Mouse (Mus musculus) testis, adult 2 months (tissue): ENCODE data around the gene Psmb8. TPM values are rescaled to one million over a fixed set of nuclear protein-coding genes. Genes with fewer than 3 reads are reported as not detected.

Source experiments
- H3K27ac ChIP-seq: fragments of 200-500 bp; 2 replicates; pipeline ENCODE4 v1.5.1; 2012; ENCODE audit warnings: low read depth, low read length; ENCODE audit not compliant: control insufficient read depth, insufficient read depth
- H3K27me3 ChIP-seq: fragments of 200-500 bp; 2 replicates; pipeline ENCODE4 v1.6.1; 2012; ENCODE audit warnings: mild to moderate bottlenecking, low read length, moderate library complexity; ENCODE audit not compliant: control insufficient read depth, insufficient read depth
- H3K36me3 ChIP-seq: fragments of 200-500 bp; 2 replicates; pipeline ENCODE4 v1.6.1; 2012; ENCODE audit warnings: mild to moderate bottlenecking, low read length; ENCODE audit not compliant: control insufficient read depth, insufficient read depth
- H3K4me1 ChIP-seq: fragments of 200-500 bp; 2 replicates; pipeline ENCODE4 v1.6.1; 2012; ENCODE audit warnings: low read length; ENCODE audit not compliant: control insufficient read depth, insufficient read depth
- H3K4me3 ChIP-seq: fragments of 200-500 bp; 2 replicates; pipeline ENCODE4 v1.5.1; 2012; ENCODE audit warnings: low read depth, mild to moderate bottlenecking, low read length, moderate library complexity, mixed read lengths; ENCODE audit not compliant: control insufficient read depth
- CTCF ChIP-seq: fragments of 200-500 bp; IDR thresholded peaks from 2 replicates; pipeline ENCODE4 v1.5.1; 2012; ENCODE audit warnings: low read depth, mild to moderate bottlenecking, inconsistent platforms, low read length, moderate library complexity; ENCODE audit not compliant: control insufficient read depth, insufficient read depth, insufficient replicate concordance
- POLR2A ChIP-seq: fragments of 200-500 bp; IDR thresholded peaks from 2 replicates; pipeline ENCODE4 v1.6.1; 2012; ENCODE audit warnings: low read depth, mild to moderate bottlenecking, inconsistent platforms, low read length, moderate library complexity; ENCODE audit not compliant: control insufficient read depth
- polyA plus RNA-seq: library from polyadenylated mRNA; depleted of rRNA; stranded (reverse); fragments of >200 nt; gene quantifications from 2 replicates; pipeline ENCODE4 v1.2.3, GENCODE M21; 2012; rRNA removed

The Psmb8 gene
- 2.0 and 2.3 TPM in 2 replicates for polyA plus RNA-seq

- H3K36me3 ChIP-seq = no peaks in the 10 kb centered on the region
- H3K4me3 ChIP-seq = peak within 1 kb of the TSS; percentile 67
- H3K4me1 ChIP-seq = peaks cover 14% of the 10 kb centered on the region
- no peak within 1 kb of the TSS for H3K27ac ChIP-seq
- TF ChIP-seq CTCF (no peak), POLR2A (no peak)
- peaks cover 2% of the 10 kb centered on the region; the same call in 1 of the 2 replicates for H3K27me3 ChIP-seq
Measured at GRCm38 (mm10) chr17:34196941-34197894, at the start of gene Psmb8. TSS of gene Psmb8 (plus strand) at chr17:34197721.

DNA sequence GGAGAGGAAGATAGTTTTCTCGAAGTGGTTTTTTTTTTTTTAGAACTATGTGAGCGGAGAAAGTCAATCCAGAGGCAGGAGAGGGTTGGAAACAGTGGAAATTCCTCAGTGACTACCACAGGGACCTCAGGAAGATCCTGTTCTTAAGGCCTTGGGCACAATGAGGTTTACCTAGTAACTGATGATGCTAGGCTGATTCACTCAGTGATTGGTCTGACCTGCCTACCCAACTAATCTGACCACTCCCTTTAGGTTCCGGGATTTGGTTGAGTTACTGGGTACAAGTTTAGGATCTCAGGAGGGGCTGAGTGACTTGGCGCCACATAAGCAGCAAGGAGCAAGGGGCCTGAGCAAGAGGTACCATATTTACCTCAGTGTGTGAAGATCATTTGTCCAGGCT, 44.6 kb upstream of the Psmb8 start, which contains the start of gene H2-DMb1:
Gene H2-DMb1, plus strand, starts transcription at position 150 of the 400 bp plus-strand sequence.
- H3K36me3 ChIP-seq = no peaks in the 10 kb centered on the region
- TF ChIP-seq CTCF (no peak), POLR2A (no peak)
- H3K27ac ChIP-seq = no peak within 1 kb of the TSS
- no peaks in the 10 kb centered on the region for H3K4me1 ChIP-seq
- H3K4me3 ChIP-seq = no peak within 1 kb of the TSS
- no peaks in the 10 kb centered on the region for H3K27me3 ChIP-seq

- no peak for TF ChIP-seq CTCF
- Histone ChIP-seq H3K4me3 (no peak overlapping the region), H3K27ac (no peak overlapping the region), H3K27me3 (no peaks in the 10 kb centered on the region), H3K4me1 (no peaks in the 10 kb centered on the region), H3K36me3 (no peaks in the 10 kb centered on the region)
Measured at GRCm38 (mm10) chr17:34155534-34155933, 42.0 kb upstream of the Psmb8 start.

- H3K4me1 ChIP-seq = no peaks in the 10 kb centered on the region
- H3K27me3 ChIP-seq = no peaks in the 10 kb centered on the region
- TF ChIP-seq CTCF = no peak
- no peak for TF ChIP-seq POLR2A
- H3K4me3 ChIP-seq = no peak overlapping the region
- H3K27ac ChIP-seq = no peak overlapping the region
- no peaks in the 10 kb centered on the region for H3K36me3 ChIP-seq
Measured at GRCm38 (mm10) chr17:34164202-34164895, 33.2 kb upstream of the Psmb8 start.

DNA sequence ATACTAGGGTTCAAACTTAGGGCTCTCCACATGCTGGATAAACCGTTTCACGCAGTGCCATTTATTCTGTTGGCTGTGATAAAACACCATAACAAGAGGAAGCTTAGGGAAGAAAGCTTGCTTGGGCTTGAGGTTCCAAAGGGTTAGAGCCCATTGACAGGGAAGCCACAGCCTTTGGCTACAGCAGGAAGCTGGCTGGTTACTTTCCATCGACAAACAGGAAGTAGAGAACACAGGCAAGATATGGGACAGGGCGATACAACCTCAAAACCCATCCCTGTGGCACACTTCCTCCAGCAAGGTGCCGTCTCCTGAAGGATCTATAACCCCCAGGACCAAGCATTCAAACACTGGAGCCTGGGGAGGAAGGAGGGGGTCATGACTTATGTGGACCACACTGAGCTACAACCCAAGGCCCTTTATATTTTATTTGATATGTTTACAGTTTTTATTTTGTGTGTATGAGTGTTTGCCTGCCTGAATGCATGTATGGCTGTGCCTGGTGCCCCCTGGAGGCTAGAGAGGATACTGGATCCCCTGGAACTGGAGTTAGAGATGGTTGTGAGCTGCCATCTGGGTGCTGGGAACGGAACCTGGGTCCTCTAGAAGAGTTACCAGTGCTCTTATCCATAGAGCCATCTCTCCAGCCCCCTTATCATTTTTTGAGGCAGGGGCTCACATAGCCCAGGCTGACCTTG, 32.3 kb upstream of the Psmb8 start:
- no peak overlapping the region for H3K4me3 ChIP-seq
- H3K36me3 ChIP-seq = no peaks in the 10 kb centered on the region
- H3K27ac ChIP-seq = no peak overlapping the region
- H3K27me3 ChIP-seq = no peaks in the 10 kb centered on the region
- TF ChIP-seq CTCF = no peak
- no peak for TF ChIP-seq POLR2A
- H3K4me1 ChIP-seq = no peaks in the 10 kb centered on the region

DNA sequence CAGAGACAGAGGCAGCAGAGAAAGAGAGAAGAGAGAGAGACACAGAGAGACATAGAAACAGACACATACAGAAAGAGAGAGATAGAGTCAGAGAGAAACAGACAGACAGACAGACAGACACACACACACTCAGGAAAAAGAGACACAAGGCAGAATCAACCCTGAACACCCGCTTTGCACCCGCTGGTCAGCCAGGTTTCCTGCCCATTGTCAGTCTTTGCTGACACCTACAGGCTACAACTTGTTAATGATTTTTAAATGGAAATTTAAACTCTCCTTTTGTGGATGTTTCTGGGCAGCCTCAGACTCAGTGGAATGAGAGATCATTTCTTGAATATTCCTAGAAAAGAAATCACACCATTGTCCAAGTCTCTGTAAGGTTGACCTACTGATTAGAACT, 28.2 kb upstream of the Psmb8 start:
- no peak overlapping the region for H3K27ac ChIP-seq
- no peaks in the 10 kb centered on the region for H3K36me3 ChIP-seq
- peaks cover 3% of the 10 kb centered on the region for H3K4me1 ChIP-seq
- no peaks in the 10 kb centered on the region for H3K27me3 ChIP-seq
- TF ChIP-seq CTCF (peak; percentile 54; the same call in 1 of the 2 replicates), POLR2A (no peak)
- H3K4me3 ChIP-seq = no peak overlapping the region

DNA sequence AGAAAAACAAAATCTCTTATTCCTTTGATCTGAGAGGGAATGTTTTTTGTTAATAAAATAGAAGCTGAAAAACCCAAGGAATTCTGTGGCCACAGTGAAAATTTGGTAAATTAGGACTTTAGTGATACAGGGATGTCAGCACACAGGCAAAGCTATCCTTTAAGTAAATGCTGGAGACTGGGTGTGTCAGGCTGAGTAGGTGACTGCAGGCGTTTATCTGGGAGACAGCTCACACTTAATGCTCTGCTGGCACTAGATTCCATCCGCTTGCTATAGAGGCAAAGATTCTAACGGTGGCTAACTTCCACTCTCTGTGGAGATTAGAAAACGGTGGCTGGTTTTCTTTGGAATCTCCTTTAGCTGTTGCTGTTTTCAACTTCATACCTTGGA, 27.0 kb upstream of the Psmb8 start:
- no peak for TF ChIP-seq POLR2A
- no peak for TF ChIP-seq CTCF
- Histone ChIP-seq H3K27me3 (no peaks in the 10 kb centered on the region), H3K4me3 (no peak overlapping the region), H3K27ac (no peak overlapping the region), H3K36me3 (no peaks in the 10 kb centered on the region), H3K4me1 (peaks cover 3% of the 10 kb centered on the region)
